In the genomic region with DNA sequence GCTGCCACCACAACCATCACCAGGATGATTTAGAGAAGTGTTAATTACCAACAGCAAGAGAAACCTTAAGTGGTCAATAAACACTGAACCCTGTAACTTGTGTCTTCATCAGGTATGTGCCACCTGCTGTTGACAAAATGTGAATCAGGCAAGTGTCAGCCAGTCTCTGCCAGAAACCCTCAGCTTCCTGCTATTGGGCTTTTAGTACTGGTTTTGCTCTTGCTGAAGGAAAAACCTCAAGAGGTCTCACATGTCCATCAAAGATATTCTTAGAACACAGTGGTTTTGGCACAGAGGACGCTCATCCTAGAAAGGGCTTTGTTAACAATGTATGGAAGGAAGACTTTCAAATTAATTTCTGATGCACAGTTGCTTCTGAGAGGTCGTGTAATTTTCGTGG, we compare ENCODE assay signal across 28 mouse cellular contexts.
DNase-seq lines count a peak whose midpoint lies in the region; ATAC-seq and TF ChIP-seq lines count a peak whose summit lies in the region.
"Had no signal": no experiment of that assay in that cellular context is flagged by ENCODE, and none has a peak within 500 bp of the region (broad histone marks: within the 10 kb centered on the region; RNA-seq: fewer than 3 reads in every experiment).

No protein-coding gene starts in this region.

- ATAC-seq in hematopoietic stem cell, adult 5-6 weeks (replicated peaks in 1 of 2; ENCODE audit: insufficient read depth in 1 of 2, low FRiP score in 2 of 2, low TSS enrichment in 1 of 2, low read depth in 1 of 2, poor library complexity in 2 of 2, severe bottlenecking in 2 of 2), result peak; percentile 64 to 75; a peak in 3 of 4 replicates
- ATAC-seq in hindbrain, embryonic 12.5 days (ENCODE audit: low FRiP score), result no peak
- no peak for ATAC-seq in midbrain, embryonic 16.5 days
- ATAC-seq: forebrain, embryonic 15.5 days; hindbrain, postnatal 0 days; inflammation-experienced regulatory T-cells, adult 6 months; intestine, embryonic 16.5 days; Patski had no signal

- in situ Hi-C loops in CH12.LX (cut with MboI; ENCODE audit: low pct_ligation_motif_present, low pct_unique_long_range_greater_than_20kb, low sequenced_read_pairs), result no loop called here

- no peak overlapping the region for H3K9ac ChIP-seq in CH12.LX (ENCODE audit: insufficient read depth, low read depth)
- no peak overlapping the region for H3K9ac ChIP-seq in hindbrain, embryonic 12.5 days
- no peak overlapping the region for H3K9ac ChIP-seq in midbrain, embryonic 16.5 days (ENCODE audit: low read depth, low read length)
- H3K9ac ChIP-seq: embryonic facial prominence, embryonic 15.5 days; forebrain, embryonic 12.5 days; forebrain, embryonic 15.5 days; hindbrain, embryonic 14.5 days had no signal

- TF ChIP-seq POLR2A in thymus, adult 2 months (IDR thresholded peaks at IDR 0.05; ENCODE audit: control insufficient read depth, extremely low read depth, insufficient read depth, low read length, poor library complexity), result no peak
- no peak for TF ChIP-seq POLR2A in CH12.LX (IDR thresholded peaks at IDR 0.05; ENCODE audit: low read depth, low read length)

- no peak for TF ChIP-seq RAD21 in CH12.LX (IDR thresholded peaks at IDR 0.05; ENCODE audit: low read depth, low read length)

- TF ChIP-seq EP300 in CH12.LX (IDR thresholded peaks at IDR 0.05; ENCODE audit: low read length), result no peak

- H3K9me3 ChIP-seq in CH12.LX (replicated peaks; ENCODE audit: low read length), result no peaks in the 10 kb centered on the region
- no peaks in the 10 kb centered on the region for H3K9me3 ChIP-seq in hindbrain, embryonic 12.5 days (replicated peaks)
- no peaks in the 10 kb centered on the region for H3K9me3 ChIP-seq in midbrain, embryonic 16.5 days (replicated peaks; ENCODE audit: control insufficient read depth, low read length, poor library complexity, severe bottlenecking)
- H3K9me3 ChIP-seq: embryonic facial prominence, embryonic 15.5 days; forebrain, embryonic 12.5 days; forebrain, embryonic 15.5 days; hindbrain, embryonic 10.5 days had no signal

- peak; percentile 8 for DNase-seq in thymus, postnatal 0 days (ENCODE audit: low spot score)
- no peak for DNase-seq in thymus, adult 2 months
- no peak for DNase-seq in CH12.LX (ENCODE audit: extremely low read depth)
- no peak for DNase-seq in frontal cortex, postnatal 25 days (ENCODE audit: low spot score in 2 of 2)
- DNase-seq: adrenal gland, postnatal 10 days; adrenal gland, postnatal 36 days; B cell, adult 2 months; cerebellum, adult 18-20 months; cerebellum, adult 9-11 months; cerebellum, postnatal 25 days; embryo, embryonic 11 days; gastrocnemius, postnatal 14 days; heart, adult 11 months; kidney, adult 18-20 months had no signal

- no peaks in the 10 kb centered on the region for H3K27me3 ChIP-seq in thymus, adult 2 months (ENCODE audit: control insufficient read depth, insufficient read depth, low read length)
- no peaks in the 10 kb centered on the region for H3K27me3 ChIP-seq in CH12.LX (replicated peaks)
- H3K27me3 ChIP-seq in hindbrain, embryonic 12.5 days, result no peaks in the 10 kb centered on the region
- no peaks in the 10 kb centered on the region for H3K27me3 ChIP-seq in midbrain, embryonic 16.5 days (ENCODE audit: control insufficient read depth, insufficient read depth, low read depth, low read length)
- H3K27me3 ChIP-seq: embryonic facial prominence, embryonic 15.5 days; forebrain, embryonic 12.5 days; forebrain, embryonic 15.5 days had no signal

- peak overlapping the region; percentile 36; the same call in 1 of the 2 replicates for H3K4me2 ChIP-seq in CH12.LX (ENCODE audit: insufficient read depth, low read depth, poor library complexity, severe bottlenecking)
- H3K4me2 ChIP-seq in hindbrain, embryonic 12.5 days (replicated peaks), result no peak overlapping the region
- H3K4me2 ChIP-seq in midbrain, embryonic 16.5 days (ENCODE audit: low read length), result no peak overlapping the region
- H3K4me2 ChIP-seq: embryonic facial prominence, embryonic 15.5 days; forebrain, embryonic 12.5 days; forebrain, embryonic 15.5 days; heart, embryonic 11.5 days; hindbrain, embryonic 14.5 days had no signal

- no peaks in the 10 kb centered on the region for H3K79me2 ChIP-seq in CH12.LX (replicated peaks; ENCODE audit: control insufficient read depth, extremely low read depth, insufficient read depth, poor library complexity, severe bottlenecking)

- no peak overlapping the region for H3K27ac ChIP-seq in thymus, adult 2 months (ENCODE audit: control insufficient read depth, insufficient read depth, low read length)
- no peak overlapping the region for H3K27ac ChIP-seq in CH12.LX (ENCODE audit: insufficient read depth, low read depth)
- H3K27ac ChIP-seq in hindbrain, embryonic 12.5 days, result no peak overlapping the region
- no peak overlapping the region for H3K27ac ChIP-seq in midbrain, embryonic 16.5 days (ENCODE audit: low read length)
- H3K27ac ChIP-seq: embryonic facial prominence, embryonic 15.5 days; forebrain, embryonic 12.5 days; forebrain, embryonic 15.5 days; hindbrain, embryonic 10.5 days; hindbrain, embryonic 14.5 days; hindbrain, postnatal 0 days had no signal

- no peaks in the 10 kb centered on the region for H3K4me1 ChIP-seq in thymus, adult 2 months (replicated peaks; ENCODE audit: control insufficient read depth, insufficient read depth, low read length)
- H3K4me1 ChIP-seq in CH12.LX (ENCODE audit: control insufficient read depth in 1 of 2, insufficient read depth in 2 of 2), result peaks cover 2 to 4% of the 10 kb centered on the region in 2 experiments; a peak in 3 of 4 replicates
- H3K4me1 ChIP-seq in hindbrain, embryonic 12.5 days, result no peaks in the 10 kb centered on the region
- H3K4me1 ChIP-seq in midbrain, embryonic 16.5 days (ENCODE audit: control insufficient read depth, insufficient read depth, low read length), result no peaks in the 10 kb centered on the region
- H3K4me1 ChIP-seq: embryonic facial prominence, embryonic 15.5 days; forebrain, embryonic 12.5 days; forebrain, embryonic 15.5 days; hindbrain, embryonic 10.5 days had no signal

- no peaks in the 10 kb centered on the region for H3K36me3 ChIP-seq in thymus, adult 2 months (ENCODE audit: control insufficient read depth, insufficient read depth, low read length)
- H3K36me3 ChIP-seq in CH12.LX (replicated peaks in 1 of 2; ENCODE audit: control insufficient read depth in 1 of 2, insufficient read depth in 1 of 2, low read length in 1 of 2), result no peaks in the 10 kb centered on the region
- no peaks in the 10 kb centered on the region for H3K36me3 ChIP-seq in hindbrain, embryonic 12.5 days
- no peaks in the 10 kb centered on the region for H3K36me3 ChIP-seq in midbrain, embryonic 16.5 days (ENCODE audit: control insufficient read depth, insufficient read depth, low read length)
- H3K36me3 ChIP-seq: embryonic facial prominence, embryonic 15.5 days; forebrain, embryonic 12.5 days; forebrain, embryonic 15.5 days; hindbrain, embryonic 10.5 days had no signal

- dilution Hi-C loops in CH12.LX (cut with MboI; ENCODE audit: extremely low pct_ligation_motif_present, extremely low pct_unique_long_range_greater_than_20kb, low sequenced_read_pairs), result no loop called here

- WGBS in thymus, adult 2 months, result 3% methylated on average over 3 of the region's 3 CpGs
- 74% methylated on average over 3 of the region's 3 CpGs for WGBS in hindbrain, embryonic 12.5 days
- 66% methylated on average over 3 of the region's 3 CpGs for WGBS in midbrain, embryonic 16.5 days

- TF ChIP-seq CTCF in thymus, adult 2 months (IDR thresholded peaks at IDR 0.05; ENCODE audit: borderline replicate concordance, control insufficient read depth, extremely low read depth, insufficient read depth, low read length, poor library complexity), result no peak
- no peak for TF ChIP-seq CTCF in CH12.LX (conservative IDR thresholded peaks at IDR 0.05 in 1 of 2, IDR thresholded peaks at IDR 0.05 in 1 of 2; ENCODE audit: low read depth in 2 of 2, low read length in 2 of 2)

- no peak overlapping the region for H3K4me3 ChIP-seq in thymus, adult 2 months (ENCODE audit: control insufficient read depth, insufficient read depth, low read length)
- no peak overlapping the region for H3K4me3 ChIP-seq in CH12.LX (replicated peaks in 1 of 3; ENCODE audit: low read depth in 2 of 3, low read length in 2 of 3, poor library complexity in 1 of 3)
- H3K4me3 ChIP-seq in hindbrain, embryonic 12.5 days, result no peak overlapping the region
- H3K4me3 ChIP-seq in midbrain, embryonic 16.5 days (ENCODE audit: low read depth, low read length), result no peak overlapping the region
- H3K4me3 ChIP-seq: embryonic facial prominence, embryonic 15.5 days; erythroblast, embryonic 14.5 days; forebrain, embryonic 12.5 days; forebrain, embryonic 15.5 days; hindbrain, embryonic 10.5 days had no signal

TF ChIP-seq in CH12.LX, 34 proteins besides CTCF, POLR2A, EP300 and RAD21:
- TF ChIP-seq MEF2A (IDR thresholded peaks at IDR 0.05; ENCODE audit: borderline replicate concordance, low read depth, low read length), result no peak
- no peak for TF ChIP-seq MAZ (IDR thresholded peaks at IDR 0.05; ENCODE audit: low read depth, low read length)
- no peak for TF ChIP-seq TBP (conservative IDR thresholded peaks at IDR 0.05; ENCODE audit: low read depth, low read length)
- TF ChIP-seq BHLHE40 (IDR thresholded peaks at IDR 0.05; ENCODE audit: low read depth, low read length), result no peak
- no peak for TF ChIP-seq JUND (conservative IDR thresholded peaks at IDR 0.05; ENCODE audit: low read depth, low read length)
- TF ChIP-seq ELF1 (IDR thresholded peaks at IDR 0.05; ENCODE audit: low read depth, low read length), result no peak
- TF ChIP-seq MYC (IDR thresholded peaks at IDR 0.05; ENCODE audit: low read depth, low read length), result no peak
- no peak for TF ChIP-seq SIN3A (IDR thresholded peaks at IDR 0.05; ENCODE audit: low read length)
- TF ChIP-seq POLR2AphosphoS2 (IDR thresholded peaks at IDR 0.05; ENCODE audit: low read depth, low read length), result no peak
- no peak for TF ChIP-seq CHD1 (IDR thresholded peaks at IDR 0.05; ENCODE audit: low read depth, low read length)
- TF ChIP-seq KAT2A (IDR thresholded peaks at IDR 0.05; ENCODE audit: insufficient replicate concordance, low read length), result no peak
- no peak for TF ChIP-seq IRF4 (IDR thresholded peaks at IDR 0.05; ENCODE audit: low read depth, low read length)
- TF ChIP-seq USF1 (IDR thresholded peaks at IDR 0.05; ENCODE audit: low read depth, low read length), result no peak
- no peak for TF ChIP-seq UBTF (IDR thresholded peaks at IDR 0.05; ENCODE audit: low read depth, low read length)

Comparison
In these comparisons a context has a peak if more than half of its experiments do, and no peak if none do; other contexts are left out.
1. ATAC-seq: peak in hematopoietic stem cell, adult 5-6 weeks (2 of 2); none in hindbrain, embryonic 12.5 days (single experiment) and midbrain, embryonic 16.5 days (single experiment).